8 mouse cellular contexts compared by ENCODE assay signal in genomic region chr13:83713661-83714291, GRCm38 (mm10).
A peak's percentile ranks its signal among the peaks of the same experiment; 100 is the strongest.
DNase-seq lines count a peak whose midpoint lies in the region; ATAC-seq and TF ChIP-seq lines count a peak whose summit lies in the region.

No protein-coding gene starts in this region.

- TF ChIP-seq EP300 in CH12.LX (IDR thresholded peaks at IDR 0.05; ENCODE audit: low read length), result no peak

- WGBS in forebrain, embryonic 13.5 days, result 5% methylated on average over 19 of the region's 19 CpGs
- WGBS in limb, embryonic 11.5 days, result 2% methylated on average over 19 of the region's 19 CpGs

- no peak for TF ChIP-seq CTCF in CH12.LX (conservative IDR thresholded peaks at IDR 0.05 in 1 of 2, IDR thresholded peaks at IDR 0.05 in 1 of 2; ENCODE audit: low read depth in 2 of 2, low read length in 2 of 2)

- H3K27ac ChIP-seq in CH12.LX (ENCODE audit: insufficient read depth, low read depth), result no peak overlapping the region
- peak overlapping the region; percentile 100 for H3K27ac ChIP-seq in forebrain, embryonic 13.5 days
- H3K27ac ChIP-seq in limb, embryonic 11.5 days (replicated peaks; ENCODE audit: low read depth, low read length), result no peak overlapping the region

- dilution Hi-C loops in CH12.LX (cut with MboI; ENCODE audit: extremely low pct_ligation_motif_present, extremely low pct_unique_long_range_greater_than_20kb, low sequenced_read_pairs), result no loop called here

- in situ Hi-C loops in CH12.LX (cut with MboI; ENCODE audit: low pct_ligation_motif_present, low pct_unique_long_range_greater_than_20kb, low sequenced_read_pairs), result no loop called here

- ATAC-seq in forebrain, embryonic 13.5 days, result peak; percentile 9; the same call in 1 of the 2 replicates
- ATAC-seq in limb, embryonic 11.5 days (ENCODE audit: insufficient number of reproducible peaks, low FRiP score, low TSS enrichment, low read depth), result no peak

- H3K4me2 ChIP-seq in CH12.LX (ENCODE audit: insufficient read depth, low read depth, poor library complexity, severe bottlenecking), result peak overlapping the region; percentile 7
- H3K4me2 ChIP-seq in forebrain, embryonic 13.5 days, result peak overlapping the region; percentile 87
- no peak overlapping the region for H3K4me2 ChIP-seq in limb, embryonic 11.5 days (ENCODE audit: low read depth, severe bottlenecking)

- peaks cover 0 to 3% of the 10 kb centered on the region in 2 experiments; a peak in 2 of 4 replicates for H3K4me1 ChIP-seq in CH12.LX (ENCODE audit: control insufficient read depth in 1 of 2, insufficient read depth in 2 of 2)
- H3K4me1 ChIP-seq in forebrain, embryonic 13.5 days, result peaks cover 23% of the 10 kb centered on the region
- no peaks in the 10 kb centered on the region for H3K4me1 ChIP-seq in limb, embryonic 11.5 days (ENCODE audit: control insufficient read depth, insufficient read depth, low read length)

- TF ChIP-seq RAD21 in CH12.LX (IDR thresholded peaks at IDR 0.05; ENCODE audit: low read depth, low read length), result no peak

- H3K9me3 ChIP-seq in CH12.LX (replicated peaks; ENCODE audit: low read length), result no peaks in the 10 kb centered on the region
- no peaks in the 10 kb centered on the region for H3K9me3 ChIP-seq in forebrain, embryonic 13.5 days (replicated peaks)
- no peaks in the 10 kb centered on the region for H3K9me3 ChIP-seq in limb, embryonic 11.5 days (ENCODE audit: control insufficient read depth, low read length)

- no peaks in the 10 kb centered on the region for H3K79me2 ChIP-seq in CH12.LX (replicated peaks; ENCODE audit: control insufficient read depth, extremely low read depth, insufficient read depth, poor library complexity, severe bottlenecking)

- no peak overlapping the region for H3K9ac ChIP-seq in CH12.LX (ENCODE audit: insufficient read depth, low read depth)
- H3K9ac ChIP-seq in forebrain, embryonic 13.5 days, result peak overlapping the region; percentile 100
- H3K9ac ChIP-seq in limb, embryonic 11.5 days (ENCODE audit: low read length), result no peak overlapping the region

- H3K4me3 ChIP-seq in CH12.LX (replicated peaks in 1 of 3; ENCODE audit: low read depth in 2 of 3, low read length in 2 of 3, poor library complexity in 1 of 3), result no peak overlapping the region
- H3K4me3 ChIP-seq in forebrain, embryonic 13.5 days, result peak overlapping the region; percentile 90
- H3K4me3 ChIP-seq in limb, embryonic 11.5 days (ENCODE audit: low read depth, low read length), result no peak overlapping the region

- H3K27me3 ChIP-seq in CH12.LX (replicated peaks), result peaks cover 2% of the 10 kb centered on the region
- H3K27me3 ChIP-seq in forebrain, embryonic 13.5 days, result no peaks in the 10 kb centered on the region
- peaks cover 66% of the 10 kb centered on the region for H3K27me3 ChIP-seq in limb, embryonic 11.5 days (ENCODE audit: control insufficient read depth, insufficient read depth, low read length)

- no peaks in the 10 kb centered on the region for H3K36me3 ChIP-seq in CH12.LX (replicated peaks in 1 of 2; ENCODE audit: control insufficient read depth in 1 of 2, insufficient read depth in 1 of 2, low read length in 1 of 2)
- no peaks in the 10 kb centered on the region for H3K36me3 ChIP-seq in forebrain, embryonic 13.5 days (ENCODE audit: poor library complexity, severe bottlenecking)
- no peaks in the 10 kb centered on the region for H3K36me3 ChIP-seq in limb, embryonic 11.5 days (ENCODE audit: control insufficient read depth, insufficient read depth, low read length)

- no peak for DNase-seq in CH12.LX (ENCODE audit: extremely low read depth)
- peak; percentile 45 for DNase-seq in cerebellum, adult 11-12 months
- peak; percentile 34 for DNase-seq in limb, embryonic 11.5 days (ENCODE audit: low spot score)
- no peak for DNase-seq in gastrocnemius, postnatal 4 days (ENCODE audit: low spot score in 2 of 2)
- DNase-seq in kidney, adult 18-20 months, result no peak
- DNase-seq in thymus, postnatal 36 days, result no peak
- no peak for DNase-seq in kidney, postnatal 10 days

- no peak for TF ChIP-seq POLR2A in CH12.LX (IDR thresholded peaks at IDR 0.05; ENCODE audit: low read depth, low read length)

TF ChIP-seq in CH12.LX, 34 proteins besides CTCF, POLR2A, EP300 and RAD21:
- TF ChIP-seq KAT2A (IDR thresholded peaks at IDR 0.05; ENCODE audit: insufficient replicate concordance, low read length) (no peak), UBTF (IDR thresholded peaks at IDR 0.05; ENCODE audit: low read depth, low read length) (0 out of 2 replicates have a peak, but pooled peaks have one; percentile 71), SIN3A (IDR thresholded peaks at IDR 0.05; ENCODE audit: low read length) (no peak), TBP (conservative IDR thresholded peaks at IDR 0.05; ENCODE audit: low read depth, low read length) (peak; percentile 69), ZNF384 (IDR thresholded peaks at IDR 0.05; ENCODE audit: low read depth, low read length) (no peak), SMC3 (IDR thresholded peaks at IDR 0.05; ENCODE audit: low read depth, low read length) (no peak)

Comparison
In these comparisons a context has a peak if more than half of its experiments do, and no peak if none do; other contexts are left out.
1. DNase-seq: peak in cerebellum, adult 11-12 months (single experiment) and limb, embryonic 11.5 days (single experiment); none in CH12.LX (single experiment), gastrocnemius, postnatal 4 days (0 of 2), kidney, adult 18-20 months (single experiment), thymus, postnatal 36 days (0 of 2) and kidney, postnatal 10 days (single experiment).